In genomic region chr5:131737476-131737875, GRCm38 (mm10) we compare ENCODE assay signal across 20 mouse cellular contexts.
"Had no signal": no experiment of that assay in that cellular context is flagged by ENCODE, and none has a peak within 500 bp of the region (broad histone marks: within the 10 kb centered on the region; RNA-seq: fewer than 3 reads in every experiment).

No protein-coding gene starts in this region.

- H3K27ac ChIP-seq: midbrain, embryonic 10.5 days; midbrain, embryonic 12.5 days; neural tube, embryonic 13.5 days; neural tube, embryonic 15.5 days; stomach, embryonic 15.5 days; stomach, postnatal 0 days had no signal

- H3K9me3 ChIP-seq: midbrain, embryonic 10.5 days; midbrain, embryonic 12.5 days; neural tube, embryonic 13.5 days; neural tube, embryonic 15.5 days; stomach, embryonic 15.5 days had no signal

- H3K4me3 ChIP-seq: midbrain, embryonic 10.5 days; midbrain, embryonic 12.5 days; myocyte; neural tube, embryonic 13.5 days; neural tube, embryonic 15.5 days; stomach, embryonic 15.5 days had no signal

- H3K27me3 ChIP-seq: neural tube, embryonic 13.5 days; neural tube, embryonic 15.5 days; stomach, embryonic 15.5 days had no signal

- ATAC-seq: midbrain, embryonic 16.5 days had no signal

- H3K36me3 ChIP-seq: midbrain, embryonic 10.5 days; midbrain, embryonic 12.5 days; neural tube, embryonic 13.5 days; neural tube, embryonic 15.5 days; stomach, embryonic 15.5 days had no signal

- H3K4me2 ChIP-seq: lung, embryonic 14.5 days; midbrain, embryonic 12.5 days; neural tube, embryonic 13.5 days; neural tube, embryonic 15.5 days; stomach, embryonic 15.5 days had no signal

- H3K4me1 ChIP-seq: stomach, embryonic 15.5 days had no signal

- H3K9ac ChIP-seq: lung, embryonic 14.5 days; midbrain, embryonic 12.5 days; neural tube, embryonic 13.5 days; neural tube, embryonic 15.5 days; stomach, embryonic 15.5 days had no signal

- DNase-seq: lung, embryonic 14.5 days; lung, postnatal 10 days; lung, postnatal 4 days; midbrain, embryonic 14.5 days; retina, postnatal 1 day; right cerebral cortex, adult 18-20 months; right cerebral cortex, postnatal 25 days; right cerebral cortex, postnatal 4 days; spleen, adult 18-20 months; thymus, adult 2 months; thymus, postnatal 25 days; thymus, postnatal 4 days had no signal
